Mouse (Mus musculus) forelimb bud, embryonic 11.5 days (tissue): ENCODE measurements around the gene Cntn5.

Experiments
- DNase-seq: peaks from one replicate; pipeline ENCODE4 v3.0.0-alpha.2; 2012; ENCODE audit warnings: low read depth, low spot score

The Cntn5 gene

DNA sequence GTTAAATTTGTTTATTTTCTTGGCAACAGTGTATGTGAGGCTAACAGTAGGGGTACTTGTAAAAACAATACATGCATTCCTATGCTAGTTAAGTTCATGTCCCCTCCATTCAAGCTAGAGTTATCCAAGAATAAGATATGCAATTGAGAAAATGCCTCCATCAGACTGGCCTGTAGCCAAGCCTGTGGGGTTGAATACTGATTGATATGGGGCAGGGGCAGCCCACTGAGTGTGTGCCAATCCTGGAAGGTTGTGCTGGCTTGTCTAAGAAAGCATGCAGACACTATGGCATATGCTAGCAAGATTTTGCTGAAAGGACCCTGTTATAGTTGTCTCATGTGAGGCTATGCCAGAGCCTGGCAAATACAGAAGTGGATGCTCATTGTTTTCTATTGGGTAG, 1196.8 kb downstream of the Cntn5 start:
- DNase-seq: no peak

GRCm38 (mm10) chr9:9705180-9705579, 1199.4 kb downstream of the Cntn5 start:
- DNase-seq: no peak

DNA sequence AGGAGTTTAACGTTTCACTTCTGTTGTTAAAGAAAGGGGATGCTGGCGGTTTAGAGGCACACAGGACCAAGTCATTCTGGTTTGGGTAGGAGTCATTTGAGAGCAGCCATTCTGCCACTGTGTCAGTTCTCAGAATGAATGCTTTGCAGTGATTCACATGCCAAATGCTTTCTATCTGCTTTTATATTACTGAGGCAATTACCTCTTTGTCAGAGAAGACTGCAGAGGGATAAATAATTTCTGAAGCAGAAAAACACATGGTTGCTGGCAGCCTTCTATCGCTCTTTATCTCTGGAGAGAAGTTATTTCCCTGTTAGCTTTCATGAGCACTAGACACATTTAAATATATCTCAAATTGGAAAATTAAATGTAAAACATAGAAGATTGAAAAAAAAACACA, 1207.9 kb downstream of the Cntn5 start:
- DNase-seq: no peak

GRCm38 (mm10) chr9:9682348-9682884, 1222.2 kb downstream of the Cntn5 start:
- no peak for DNase-seq

DNA sequence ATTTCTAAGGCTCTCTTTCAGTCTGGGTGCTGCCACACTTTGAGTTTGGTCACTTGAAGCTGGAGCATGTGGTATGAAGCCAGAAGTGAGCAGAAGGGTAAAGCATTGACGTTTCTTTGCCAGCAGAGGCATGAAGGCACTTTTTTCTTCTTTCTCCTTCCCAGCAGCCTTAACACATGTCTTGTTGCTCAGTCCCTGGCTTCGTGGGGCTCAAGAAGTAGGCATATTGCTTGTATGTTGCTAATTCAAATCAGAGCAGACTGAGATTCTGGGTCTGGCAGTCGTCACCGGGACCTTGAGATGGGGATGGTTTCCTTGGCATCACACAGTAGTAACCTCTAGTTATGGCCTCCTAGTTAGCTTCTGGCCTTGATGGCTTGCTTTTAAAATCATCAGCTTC, 1228.5 kb downstream of the Cntn5 start:
- DNase-seq: no peak

GRCm38 (mm10) chr9:9674531-9674930, 1230.0 kb downstream of the Cntn5 start:
- no peak for DNase-seq

- DNase-seq: peak; percentile 1
Measured at GRCm38 (mm10) chr9:9673277-9674049, 1231.1 kb downstream of the Cntn5 start.

DNA sequence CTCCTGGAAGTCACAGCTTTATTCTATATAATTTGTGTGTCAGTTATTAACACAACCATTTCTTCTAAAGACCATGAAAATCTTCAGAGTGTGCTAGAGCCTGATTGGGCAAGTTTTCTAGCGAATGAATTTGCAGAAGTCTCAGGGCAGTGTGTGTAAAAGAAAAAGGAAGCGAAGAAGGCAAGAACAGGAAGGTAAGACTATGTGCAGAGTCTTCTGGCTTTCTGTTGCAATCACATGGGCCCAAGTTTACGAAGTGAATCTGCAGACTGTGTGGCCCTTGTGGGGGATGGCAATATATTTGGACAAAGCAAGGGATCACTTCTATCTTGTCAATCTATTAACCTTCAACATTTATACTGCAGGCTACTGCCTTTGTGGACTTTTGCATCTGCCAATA, 1251.1 kb downstream of the Cntn5 start:
- no peak for DNase-seq

DNA sequence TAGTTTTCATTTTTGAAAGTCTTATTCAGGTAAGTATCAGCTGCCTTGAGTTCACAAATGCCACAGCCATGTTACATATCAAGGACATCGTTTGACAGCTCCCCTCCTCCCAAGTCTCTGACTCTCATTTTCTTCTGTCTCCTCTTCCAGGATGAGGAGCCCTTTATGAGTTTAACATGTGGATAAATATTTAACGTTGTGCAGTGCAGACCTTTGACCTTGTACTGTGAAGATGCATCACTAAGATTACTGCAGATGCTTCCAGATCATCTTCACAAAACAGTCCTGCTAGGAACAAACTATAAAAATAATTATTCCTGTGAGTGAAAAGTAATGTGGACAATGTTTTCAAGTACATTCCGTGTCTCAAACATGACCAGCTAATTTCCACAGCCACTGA, 1257.2 kb downstream of the Cntn5 start:
- DNase-seq: no peak

GRCm38 (mm10) chr9:9646276-9646675, 1258.3 kb downstream of the Cntn5 start:
- no peak for DNase-seq
